8 mouse cellular contexts compared by ENCODE assay signal in the genomic region with DNA sequence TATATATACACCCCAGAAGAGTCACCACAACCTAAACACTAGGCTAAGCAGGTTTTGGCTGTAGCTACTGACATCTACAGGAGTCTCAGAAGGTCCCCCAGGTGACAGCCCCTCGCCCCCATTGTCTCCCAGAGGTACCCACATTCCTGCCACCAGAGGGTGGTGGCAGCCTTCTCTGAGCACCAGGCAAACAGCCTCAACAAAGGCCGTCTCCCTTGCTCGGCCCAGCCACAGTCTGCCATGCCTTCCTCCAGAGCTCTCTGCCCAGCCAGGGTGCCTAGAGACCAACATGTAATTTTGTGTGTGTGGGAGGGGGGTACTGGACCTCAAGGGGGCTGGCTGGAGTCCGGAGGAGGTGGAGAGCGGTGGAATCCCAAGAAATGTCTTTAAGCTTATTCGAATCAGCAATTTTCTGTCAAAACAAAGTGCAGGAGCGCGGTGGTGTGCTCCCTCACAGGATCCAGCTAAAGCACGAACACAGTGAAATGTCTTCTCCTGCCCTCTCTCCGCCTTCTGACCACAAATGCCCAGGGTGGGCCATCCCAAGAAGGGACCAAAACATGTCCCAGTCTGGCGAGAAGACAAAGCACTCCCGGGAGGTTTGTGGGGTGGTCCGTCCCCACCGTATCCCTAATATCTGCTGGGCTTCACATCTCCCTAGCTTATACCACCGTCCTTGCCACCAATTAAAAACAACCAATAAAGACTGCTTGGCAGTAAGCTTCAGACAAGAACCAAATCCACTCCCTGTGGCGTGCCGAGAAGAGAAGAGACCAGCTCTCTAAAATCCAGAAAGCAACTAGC.
DNase-seq lines count a peak whose midpoint lies in the region; ATAC-seq and TF ChIP-seq lines count a peak whose summit lies in the region.

No protein-coding gene starts in this region.

- no peak overlapping the region for H3K4me2 ChIP-seq in hindbrain, embryonic 11.5 days (replicated peaks; ENCODE audit: low read depth, low read length)
- peak overlapping the region; percentile 39 for H3K4me2 ChIP-seq in limb, embryonic 15.5 days
- no peak overlapping the region for H3K4me2 ChIP-seq in midbrain, postnatal 0 days (ENCODE audit: low read depth, low read length, poor library complexity, severe bottlenecking)

- ATAC-seq in hindbrain, embryonic 11.5 days (ENCODE audit: low FRiP score), result peak; percentile 53; the same call in 1 of the 2 replicates
- peak; percentile 40; the same call in 1 of the 2 replicates for ATAC-seq in limb, embryonic 15.5 days (ENCODE audit: insufficient number of reproducible peaks, low FRiP score, low TSS enrichment, low read depth)
- no peak for ATAC-seq in midbrain, postnatal 0 days (ENCODE audit: low FRiP score)
- ATAC-seq in megakaryocyte, adult 5-6 weeks (ENCODE audit: poor library complexity, severe bottlenecking), result no peak

- H3K27ac ChIP-seq in testis, adult 2 months (ENCODE audit: control insufficient read depth, insufficient read depth, low read depth, low read length), result no peak overlapping the region
- H3K27ac ChIP-seq in forebrain, embryonic 10.5 days, result peak overlapping the region; percentile 89
- H3K27ac ChIP-seq in hindbrain, embryonic 11.5 days (ENCODE audit: low read depth, low read length), result 0 out of 2 replicates have a peak overlapping the region, but pooled peaks have one; percentile 24
- H3K27ac ChIP-seq in limb, embryonic 15.5 days, result peak overlapping the region; percentile 87
- H3K27ac ChIP-seq in midbrain, postnatal 0 days (ENCODE audit: low read depth, low read length), result no peak overlapping the region

- 0 out of 2 replicates have a peak, but pooled peaks cover 2% of the 10 kb centered on the region for H3K4me1 ChIP-seq in testis, adult 2 months (ENCODE audit: control insufficient read depth, insufficient read depth, low read length)
- H3K4me1 ChIP-seq in forebrain, embryonic 10.5 days, result peaks cover 87% of the 10 kb centered on the region
- H3K4me1 ChIP-seq in hindbrain, embryonic 11.5 days (replicated peaks; ENCODE audit: control insufficient read depth, insufficient read depth, low read length), result peaks cover 18% of the 10 kb centered on the region
- H3K4me1 ChIP-seq in limb, embryonic 15.5 days, result peaks cover 90% of the 10 kb centered on the region
- peaks cover 6% of the 10 kb centered on the region; the same call in 1 of the 2 replicates for H3K4me1 ChIP-seq in midbrain, postnatal 0 days (ENCODE audit: insufficient read depth, low read length)

- WGBS in forebrain, embryonic 10.5 days, result 14% methylated on average over 17 of the region's 17 CpGs
- WGBS in hindbrain, embryonic 11.5 days, result 20% methylated on average over 17 of the region's 17 CpGs
- 22% methylated on average over 17 of the region's 17 CpGs for WGBS in limb, embryonic 15.5 days
- WGBS in midbrain, postnatal 0 days, result 35% methylated on average over 17 of the region's 17 CpGs

- H3K9me3 ChIP-seq in forebrain, embryonic 10.5 days, result no peaks in the 10 kb centered on the region
- no peaks in the 10 kb centered on the region for H3K9me3 ChIP-seq in hindbrain, embryonic 11.5 days (ENCODE audit: control insufficient read depth, low read length)
- H3K9me3 ChIP-seq in limb, embryonic 15.5 days, result no peaks in the 10 kb centered on the region
- no peaks in the 10 kb centered on the region for H3K9me3 ChIP-seq in midbrain, postnatal 0 days (ENCODE audit: low read length)

- peak overlapping the region; percentile 40; the same call in 1 of the 2 replicates for H3K9ac ChIP-seq in hindbrain, embryonic 11.5 days (ENCODE audit: low read depth, low read length)
- H3K9ac ChIP-seq in limb, embryonic 15.5 days, result peak overlapping the region; percentile 14; the same call in 1 of the 2 replicates
- H3K9ac ChIP-seq in midbrain, postnatal 0 days (replicated peaks; ENCODE audit: low read length, poor library complexity, severe bottlenecking), result no peak overlapping the region; the same call in 1 of the 2 replicates

- no peaks in the 10 kb centered on the region for H3K27me3 ChIP-seq in testis, adult 2 months (ENCODE audit: control insufficient read depth, insufficient read depth, low read length)
- H3K27me3 ChIP-seq in forebrain, embryonic 10.5 days (ENCODE audit: poor library complexity, severe bottlenecking), result peaks cover 16% of the 10 kb centered on the region
- H3K27me3 ChIP-seq in hindbrain, embryonic 11.5 days (ENCODE audit: control insufficient read depth, insufficient read depth, low read length), result no peaks in the 10 kb centered on the region
- H3K27me3 ChIP-seq in limb, embryonic 15.5 days, result no peaks in the 10 kb centered on the region
- no peaks in the 10 kb centered on the region for H3K27me3 ChIP-seq in midbrain, postnatal 0 days (ENCODE audit: insufficient read depth, low read length)

- no peak for TF ChIP-seq POLR2A in testis, adult 2 months (IDR thresholded peaks at IDR 0.05; ENCODE audit: control insufficient read depth, low read depth, low read length)

- no peak for DNase-seq in testis, postnatal 14 days (ENCODE audit: low spot score)
- DNase-seq in forebrain, embryonic 10.5 days (ENCODE audit: extremely low spot score, low spot score), result peak; percentile 85
- peak; percentile 84 for DNase-seq in hindbrain, embryonic 11.5 days (ENCODE audit: low spot score)
- peak; percentile 68 for DNase-seq in midbrain, postnatal 0 days (ENCODE audit: low spot score)
- DNase-seq in right cerebral cortex, postnatal 36 days (ENCODE audit: low spot score in 2 of 2), result no peak

- H3K36me3 ChIP-seq in testis, adult 2 months (ENCODE audit: control insufficient read depth, insufficient read depth, low read length), result no peaks in the 10 kb centered on the region
- no peaks in the 10 kb centered on the region for H3K36me3 ChIP-seq in forebrain, embryonic 10.5 days (replicated peaks)
- no peaks in the 10 kb centered on the region for H3K36me3 ChIP-seq in hindbrain, embryonic 11.5 days (ENCODE audit: control insufficient read depth, insufficient read depth, low read length)
- no peaks in the 10 kb centered on the region for H3K36me3 ChIP-seq in limb, embryonic 15.5 days
- no peaks in the 10 kb centered on the region for H3K36me3 ChIP-seq in midbrain, postnatal 0 days (ENCODE audit: insufficient read depth, low read length)

- TF ChIP-seq CTCF in testis, adult 2 months (IDR thresholded peaks at IDR 0.05; ENCODE audit: control insufficient read depth, insufficient read depth, insufficient replicate concordance, low read depth, low read length), result peak; percentile 36; the same call in 1 of the 2 replicates
- TF ChIP-seq CTCF in midbrain, postnatal 0 days (IDR thresholded peaks at IDR 0.05), result peak; percentile 82

- no peak overlapping the region for H3K4me3 ChIP-seq in testis, adult 2 months (ENCODE audit: control insufficient read depth, low read depth, low read length)
- H3K4me3 ChIP-seq in forebrain, embryonic 10.5 days, result peak overlapping the region; percentile 34
- no peak overlapping the region for H3K4me3 ChIP-seq in hindbrain, embryonic 11.5 days (ENCODE audit: low read depth, low read length)
- no peak overlapping the region for H3K4me3 ChIP-seq in limb, embryonic 15.5 days
- H3K4me3 ChIP-seq in midbrain, postnatal 0 days (ENCODE audit: low read depth, low read length), result no peak overlapping the region

Comparison
In these comparisons a context has a peak if more than half of its experiments do, and no peak if none do; other contexts are left out.
1. H3K27ac ChIP-seq: peak in forebrain, embryonic 10.5 days (single experiment), hindbrain, embryonic 11.5 days (single experiment) and limb, embryonic 15.5 days (single experiment); none in testis, adult 2 months (single experiment) and midbrain, postnatal 0 days (single experiment).
2. DNase-seq: peak in forebrain, embryonic 10.5 days (single experiment), hindbrain, embryonic 11.5 days (single experiment) and midbrain, postnatal 0 days (single experiment); none in testis, postnatal 14 days (single experiment) and right cerebral cortex, postnatal 36 days (0 of 2).
3. ATAC-seq: peak in hindbrain, embryonic 11.5 days (single experiment) and limb, embryonic 15.5 days (single experiment); none in midbrain, postnatal 0 days (single experiment) and megakaryocyte, adult 5-6 weeks (single experiment).